Mouse (Mus musculus) olfactory bulb, adult 2 months (tissue): ENCODE data around the gene Gng8.

Experiments
- CTCF ChIP-seq: fragments of 200-500 bp; IDR thresholded peaks from 2 replicates; pipeline ENCODE4 v1.5.1; 2012; ENCODE audit warnings: low read depth, mild to moderate bottlenecking, low read length, moderate library complexity; ENCODE audit not compliant: insufficient read depth
- POLR2A ChIP-seq: fragments of 200-500 bp; IDR thresholded peaks from 2 replicates; pipeline ENCODE4 v1.6.1; 2012; ENCODE audit warnings: mild to moderate bottlenecking, low read depth, low read length, moderate library complexity; ENCODE audit not compliant: insufficient read depth

DNA sequence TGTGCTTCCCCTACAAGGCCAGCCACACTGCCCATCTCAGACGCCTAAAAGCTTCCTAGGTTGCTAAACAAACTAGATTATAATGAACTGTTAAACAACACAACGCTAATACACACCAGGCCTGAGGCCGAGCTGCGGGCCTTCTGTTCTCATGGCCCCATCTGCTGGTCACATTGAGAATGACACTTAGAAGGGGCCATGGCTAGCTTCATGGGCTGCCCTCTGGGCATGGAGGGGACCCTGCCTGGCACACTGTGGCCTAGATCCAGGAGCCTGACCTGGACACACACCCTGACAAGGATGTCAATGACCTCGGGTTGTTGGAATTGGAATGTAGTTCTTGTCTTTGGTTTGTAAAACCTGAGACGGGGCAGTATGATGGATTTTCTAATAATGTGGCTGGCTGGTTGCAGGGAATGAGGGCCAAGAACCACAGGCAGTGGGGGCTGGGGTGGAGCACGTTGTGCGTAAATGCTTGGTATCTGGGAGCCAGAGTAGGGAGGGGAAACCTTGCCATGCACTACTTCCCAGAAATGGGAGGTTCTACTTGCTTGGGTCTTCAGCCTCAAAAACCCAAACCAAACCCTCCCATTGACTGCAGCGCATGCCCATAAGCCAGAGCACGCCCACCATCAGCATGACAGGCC is 22.3 kb downstream of the Gng8 start:
- TF ChIP-seq CTCF (peak; percentile 93), POLR2A (no peak)
